Mouse (Mus musculus) spleen, postnatal 4 days (tissue): ENCODE measurements around the gene Mvb12b.

Experiments used
- DNase-seq, 2 experiments: peaks; one replicate each; pipeline ENCODE4 v3.0.0; 2022; ENCODE audit warnings: low spot score in 2 of 2

The Mvb12b gene

GRCm38 (mm10) chr2:33698898-33699297 is 188.8 kb downstream of the Mvb12b start:
- DNase-seq = no peak

DNA sequence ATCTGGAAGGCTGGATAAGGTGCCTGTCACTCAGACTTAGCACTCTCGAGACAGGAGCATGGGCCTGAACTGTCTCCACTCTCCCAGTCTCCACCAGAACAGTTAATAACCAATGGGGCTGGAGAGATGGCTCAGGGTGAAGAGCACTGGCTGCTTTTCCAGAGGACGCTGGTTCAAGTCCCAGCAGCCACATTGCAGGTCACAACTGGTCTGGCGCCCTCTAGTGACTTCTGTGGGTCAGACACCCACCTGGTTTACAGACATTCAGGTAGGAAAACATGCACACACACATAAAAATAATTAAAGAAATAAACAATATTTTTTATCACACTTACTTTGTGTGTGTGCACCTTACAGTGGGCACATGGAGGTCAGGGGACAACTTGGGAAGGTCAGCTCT is 191.3 kb downstream of the Mvb12b start:
- no peak for DNase-seq

- DNase-seq = no peak
Measured at GRCm38 (mm10) chr2:33693931-33694330, 193.8 kb downstream of the Mvb12b start.

GRCm38 (mm10) chr2:33689880-33690462 is 197.8 kb downstream of the Mvb12b start:
- DNase-seq = peak; percentile 26 to 81

DNA sequence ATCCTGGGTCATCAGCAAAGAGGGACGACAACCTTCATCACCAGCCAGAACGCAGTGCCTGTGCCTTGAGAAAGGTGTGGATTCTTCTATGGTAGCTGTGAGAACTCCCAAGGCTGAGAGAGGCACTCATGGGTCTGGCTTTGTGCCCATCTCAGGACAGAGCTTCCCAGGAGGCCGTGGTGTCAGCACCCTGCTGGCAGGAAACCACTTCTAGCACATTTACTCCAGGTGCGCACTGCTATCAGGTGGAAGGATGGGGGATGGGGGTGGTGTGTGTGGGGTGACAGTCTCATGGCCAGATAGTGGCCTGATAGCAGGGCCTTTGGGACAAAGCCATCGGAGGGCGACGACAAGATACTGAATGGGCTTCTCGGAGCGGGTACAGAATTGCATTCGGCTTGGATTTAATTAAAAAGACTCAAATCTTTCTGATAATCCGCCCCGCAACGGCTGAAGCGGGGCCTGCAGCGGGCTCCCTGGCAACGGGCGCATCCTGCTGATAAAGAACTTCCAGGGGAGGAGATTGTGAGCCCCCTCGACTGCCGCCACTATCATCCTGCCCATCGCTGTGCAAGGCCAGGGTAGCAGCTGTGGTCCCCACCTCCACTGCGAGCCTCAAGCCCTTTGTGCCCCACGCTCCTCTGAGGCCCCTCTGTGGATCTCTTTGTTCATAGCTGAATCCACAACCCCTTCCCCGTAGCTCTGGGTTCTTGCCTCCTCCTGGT is 198.4 kb downstream of the Mvb12b start:
- no peak for DNase-seq

GRCm38 (mm10) chr2:33683594-33683993 is 204.2 kb downstream of the Mvb12b start:
- DNase-seq = no peak

DNA sequence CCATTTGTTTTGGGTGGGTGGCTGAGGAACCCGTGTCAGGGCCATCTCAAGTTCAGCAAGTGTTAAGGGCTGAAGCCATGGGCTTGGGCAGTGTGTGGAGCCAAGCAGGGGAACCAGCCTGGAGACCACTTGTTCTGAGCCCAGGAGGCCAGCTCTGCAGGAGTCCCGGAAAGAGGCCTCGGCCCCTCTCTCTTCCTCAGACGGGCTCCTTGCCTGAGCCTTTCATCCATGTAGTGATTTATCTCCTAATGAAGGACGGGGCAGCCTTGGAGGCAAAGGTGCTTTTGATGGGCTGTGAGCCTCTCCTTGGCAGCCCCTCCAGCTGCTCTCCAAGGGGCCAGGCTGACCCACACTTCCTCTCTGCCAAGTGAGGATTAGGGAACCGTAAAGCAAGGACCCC is 204.7 kb downstream of the Mvb12b start:
- no peak for DNase-seq

GRCm38 (mm10) chr2:33682219-33682618 is 205.5 kb downstream of the Mvb12b start:
- peak; percentile 45 to 83 for DNase-seq
